Mouse (Mus musculus) liver, embryonic 11.5 days (tissue): ENCODE data around the gene Nceh1. TPM values are rescaled to one million over a fixed set of nuclear protein-coding genes. Genes with fewer than 3 reads are reported as not detected.

Source experiments
- ATAC-seq: fragments of 200-750 bp; cut with Nextera tagmentation; replicated peaks from 2 replicates; pipeline ENCODE4 v1.8.0; 2017; ENCODE audit warnings: moderate number of reproducible peaks, mild to moderate bottlenecking, moderate TSS enrichment, moderate library complexity; ENCODE audit not compliant: low FRiP score
- DNase-seq: peaks from one replicate; pipeline ENCODE4 v3.0.0-alpha.2; 2017; ENCODE audit warnings: low spot score
- H3K27ac ChIP-seq: fragments of 300-500 bp; sonication (generic); 2 replicates; pipeline ENCODE4 v1.5.1; 2014; ENCODE audit warnings: mild to moderate bottlenecking, low read depth, low read length, control low read depth
- H3K27me3 ChIP-seq: fragments of 300-500 bp; sonication (generic); replicated peaks from 2 replicates; pipeline ENCODE4 v1.6.1; 2014; ENCODE audit warnings: low read length, mixed read lengths; ENCODE audit not compliant: control insufficient read depth, insufficient read depth
- H3K36me3 ChIP-seq: fragments of 300-500 bp; sonication (generic); 2 replicates; pipeline ENCODE4 v1.6.1; 2014; ENCODE audit warnings: mild to moderate bottlenecking, low read length, moderate library complexity, mixed read lengths; ENCODE audit not compliant: control insufficient read depth, insufficient read depth
- H3K4me1 ChIP-seq: fragments of 300-500 bp; sonication (generic); replicated peaks from 2 replicates; pipeline ENCODE4 v1.6.1; 2014; ENCODE audit warnings: low read length, mixed read lengths; ENCODE audit not compliant: control insufficient read depth, insufficient read depth
- H3K4me2 ChIP-seq: fragments of 300-500 bp; sonication (generic); 2 replicates; pipeline ENCODE4 v1.6.1; 2014; ENCODE audit warnings: mild to moderate bottlenecking, control low read depth, moderate library complexity
- H3K4me3 ChIP-seq: fragments of 300-500 bp; sonication (generic); 2 replicates; pipeline ENCODE4 v1.5.1; 2014; ENCODE audit warnings: low read depth, low read length, control low read depth
- H3K9ac ChIP-seq: fragments of 300-500 bp; sonication (generic); 2 replicates; pipeline ENCODE4 v1.6.1; 2014; ENCODE audit warnings: low read depth, low read length, control low read depth
- H3K9me3 ChIP-seq: fragments of 300-500 bp; sonication (generic); 2 replicates; pipeline ENCODE4 v1.6.1; 2016; ENCODE audit warnings: low read length, inconsistent platforms, mixed read lengths; ENCODE audit not compliant: control insufficient read depth
- WGBS: fragments of 180-500 bp; shearing (Covaris S2); extraction: QIAGEN DNeasy Blood & Tissue Kit; methylation state at CpG from one replicate; pipeline ENCODE4 v1.1.7; 2014; 5-methylcytosine and 5-hydroxymethylcytosine counted together
- polyA plus RNA-seq: library from polyadenylated mRNA; unstranded; fragments of >200 nt; fragmentation: Nextera tagmentation; extraction: Ambion mirVana; gene quantifications from 2 replicates; pipeline ENCODE4 v1.2.1, GENCODE M21; 2014

The Nceh1 gene
- polyA plus RNA-seq, 1 experiment from 2014 or later = 4.2 TPM

DNA sequence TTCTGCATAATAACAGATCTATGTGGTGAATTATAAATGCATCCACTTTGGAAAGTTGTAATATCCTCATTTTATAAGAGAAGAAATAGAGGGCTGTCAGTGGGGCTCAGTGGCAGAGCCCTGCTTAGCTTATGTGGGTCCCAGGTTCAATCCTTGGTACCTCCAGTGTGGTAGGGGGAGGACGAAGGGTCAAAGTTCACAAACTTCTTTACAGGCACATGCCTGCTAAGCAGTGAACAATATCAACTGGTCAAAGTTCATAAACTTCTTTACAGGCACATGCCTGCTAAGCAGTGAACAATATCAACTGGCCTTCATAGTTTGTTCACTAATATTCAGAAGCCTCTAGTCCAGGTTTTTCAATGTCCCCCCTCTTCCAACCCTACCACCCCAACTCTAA lies 13.8 kb downstream of the Nceh1 start:
- DNase-seq (no peak), ATAC-seq (no peak)
- no peak overlapping the region for H3K27ac ChIP-seq
- WGBS = 85% methylated on average over 1 of the region's 1 CpGs
- peaks cover 8% of the 10 kb centered on the region for H3K4me1 ChIP-seq
- H3K9ac ChIP-seq = no peak overlapping the region
- H3K4me2 ChIP-seq = no peak overlapping the region
- H3K36me3 ChIP-seq = no peaks in the 10 kb centered on the region
- no peaks in the 10 kb centered on the region for H3K9me3 ChIP-seq
- H3K27me3 ChIP-seq = no peaks in the 10 kb centered on the region
- H3K4me3 ChIP-seq = no peak overlapping the region

DNA sequence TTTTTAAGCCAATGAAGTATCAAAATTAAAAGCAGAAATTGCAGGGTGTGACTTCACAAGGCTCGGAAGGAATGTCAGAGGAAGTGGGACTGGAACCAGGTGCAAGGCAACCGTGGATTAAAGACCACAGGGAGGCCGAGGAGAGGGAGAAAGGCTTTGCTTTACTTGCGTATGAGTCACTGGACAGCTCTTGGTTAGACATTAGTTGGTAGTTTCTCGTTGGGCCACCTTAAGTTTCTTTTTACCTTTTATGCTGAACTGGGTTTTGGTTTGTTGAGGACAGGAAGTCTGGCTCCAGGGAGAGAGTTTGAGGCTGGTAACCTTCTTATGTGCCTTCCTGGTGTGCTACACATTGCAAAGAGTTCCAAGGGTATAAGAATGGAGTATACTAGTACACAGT lies 15.1 kb downstream of the Nceh1 start:
- no peak overlapping the region for H3K9ac ChIP-seq
- H3K4me2 ChIP-seq = no peak overlapping the region
- no peak overlapping the region for H3K4me3 ChIP-seq
- no peaks in the 10 kb centered on the region for H3K36me3 ChIP-seq
- no peak overlapping the region for H3K27ac ChIP-seq
- peaks cover 8% of the 10 kb centered on the region for H3K4me1 ChIP-seq
- DNase-seq (no peak), ATAC-seq (no peak)
- H3K9me3 ChIP-seq = no peaks in the 10 kb centered on the region
- H3K27me3 ChIP-seq = no peaks in the 10 kb centered on the region
- whole genome bisulfite sequencing = 71% methylated on average over 5 of the region's 5 CpGs

DNA sequence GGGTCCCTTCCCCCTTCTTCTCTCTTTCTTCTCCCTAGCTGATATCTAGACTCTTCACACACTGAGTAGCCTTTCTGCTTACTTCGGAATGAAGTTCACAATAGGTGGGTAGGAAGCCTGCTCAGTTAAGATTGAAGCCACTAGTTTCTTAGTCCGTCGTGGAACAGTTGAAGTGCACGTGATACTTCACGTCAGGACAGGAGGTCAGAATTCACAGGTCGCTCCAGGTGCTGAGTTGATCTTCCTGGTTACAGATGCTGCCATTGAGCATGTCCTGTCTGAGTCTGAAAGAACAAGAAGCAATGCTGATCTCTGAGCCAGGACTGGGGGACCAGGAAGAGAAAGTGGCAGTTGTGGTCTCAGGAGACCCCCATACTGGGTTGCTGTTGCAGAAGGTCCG lies 16.4 kb downstream of the Nceh1 start:
- no peak for ATAC-seq
- WGBS = 77% methylated on average over 7 of the region's 7 CpGs

DNA sequence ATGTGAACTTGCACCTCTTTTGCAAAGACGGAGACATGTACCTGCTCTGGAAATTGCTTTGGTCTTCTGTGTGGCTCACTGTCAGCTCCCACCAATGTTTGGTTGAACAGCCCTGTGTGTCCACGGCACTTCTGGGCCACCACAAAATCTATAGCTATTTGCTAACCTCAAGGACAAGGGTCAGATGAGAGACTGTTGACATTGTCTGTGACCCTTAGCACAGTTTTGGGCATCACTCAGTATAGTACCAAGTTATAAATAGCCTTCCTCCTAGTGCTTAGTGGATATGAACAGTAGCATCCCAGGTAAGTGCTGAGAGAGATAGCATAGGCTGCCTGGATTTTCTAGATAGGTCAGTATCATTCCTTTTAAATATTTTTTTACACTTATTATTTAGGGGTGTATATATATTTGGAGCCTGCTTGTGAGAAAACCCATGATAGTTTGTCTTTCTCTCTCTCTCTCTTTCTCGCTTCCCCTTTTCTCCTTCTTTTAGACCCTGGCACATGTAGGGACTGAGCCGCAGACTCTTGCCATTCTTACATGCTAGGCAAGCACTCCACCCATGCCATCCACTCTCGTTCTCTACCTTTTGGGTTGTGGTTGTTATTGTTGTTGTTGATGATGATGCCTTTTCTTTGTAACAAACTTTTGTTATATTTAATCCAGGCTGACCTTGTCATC lies 19.1 kb downstream of the Nceh1 start:
- H3K27ac ChIP-seq = no peak overlapping the region
- no peak overlapping the region for H3K4me3 ChIP-seq
- H3K36me3 ChIP-seq = no peaks in the 10 kb centered on the region
- H3K4me1 ChIP-seq = no peaks in the 10 kb centered on the region; the same call in 1 of the 2 replicates
- no peak overlapping the region for H3K4me2 ChIP-seq
- H3K27me3 ChIP-seq = no peaks in the 10 kb centered on the region
- ATAC-seq (no peak), DNase-seq (no peak)
- 74% methylated on average over 5 of the region's 5 CpGs for WGBS
- H3K9me3 ChIP-seq = no peaks in the 10 kb centered on the region
- H3K9ac ChIP-seq = no peak overlapping the region

More for the DNA sequence above, 16.4 kb downstream of the Nceh1 start:
- DNase-seq = no peak
- Histone ChIP-seq H3K9ac (no peak overlapping the region), H3K4me1 (peaks cover under 1% of the 10 kb centered on the region; the same call in 1 of the 2 replicates), H3K27ac (no peak overlapping the region), H3K4me3 (no peak overlapping the region), H3K36me3 (no peaks in the 10 kb centered on the region), H3K27me3 (no peaks in the 10 kb centered on the region), H3K4me2 (no peak overlapping the region), H3K9me3 (no peaks in the 10 kb centered on the region)

DNA sequence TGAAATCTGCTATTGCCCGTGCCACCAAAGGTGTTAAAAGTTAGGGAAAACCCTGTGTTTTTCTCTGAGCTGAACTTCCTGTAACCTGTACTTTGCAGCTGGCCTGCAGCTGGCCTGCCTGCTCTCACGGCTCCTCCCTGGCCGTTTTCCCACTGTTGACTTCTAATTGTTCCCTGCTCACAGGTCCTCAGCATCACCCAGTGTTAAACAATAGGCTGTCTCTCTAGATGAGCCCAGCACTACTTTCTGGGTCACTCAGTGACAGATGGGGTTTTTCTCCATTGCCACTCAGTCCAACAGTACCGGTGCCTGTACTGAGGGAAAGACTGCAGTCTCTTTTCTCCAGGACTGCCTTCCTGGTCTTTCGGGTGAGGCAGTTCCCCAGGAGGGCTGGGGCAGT lies 22.3 kb downstream of the Nceh1 start:
- Histone ChIP-seq H3K9me3 (no peaks in the 10 kb centered on the region), H3K27me3 (no peaks in the 10 kb centered on the region), H3K4me2 (no peak overlapping the region), H3K36me3 (no peaks in the 10 kb centered on the region; the same call in 1 of the 2 replicates), H3K9ac (no peak overlapping the region), H3K4me1 (no peaks in the 10 kb centered on the region; the same call in 1 of the 2 replicates), H3K4me3 (no peak overlapping the region), H3K27ac (no peak overlapping the region)
- ATAC-seq = no peak
- no peak for DNase-seq
- 47% methylated on average over 5 of the region's 5 CpGs for WGBS

DNA sequence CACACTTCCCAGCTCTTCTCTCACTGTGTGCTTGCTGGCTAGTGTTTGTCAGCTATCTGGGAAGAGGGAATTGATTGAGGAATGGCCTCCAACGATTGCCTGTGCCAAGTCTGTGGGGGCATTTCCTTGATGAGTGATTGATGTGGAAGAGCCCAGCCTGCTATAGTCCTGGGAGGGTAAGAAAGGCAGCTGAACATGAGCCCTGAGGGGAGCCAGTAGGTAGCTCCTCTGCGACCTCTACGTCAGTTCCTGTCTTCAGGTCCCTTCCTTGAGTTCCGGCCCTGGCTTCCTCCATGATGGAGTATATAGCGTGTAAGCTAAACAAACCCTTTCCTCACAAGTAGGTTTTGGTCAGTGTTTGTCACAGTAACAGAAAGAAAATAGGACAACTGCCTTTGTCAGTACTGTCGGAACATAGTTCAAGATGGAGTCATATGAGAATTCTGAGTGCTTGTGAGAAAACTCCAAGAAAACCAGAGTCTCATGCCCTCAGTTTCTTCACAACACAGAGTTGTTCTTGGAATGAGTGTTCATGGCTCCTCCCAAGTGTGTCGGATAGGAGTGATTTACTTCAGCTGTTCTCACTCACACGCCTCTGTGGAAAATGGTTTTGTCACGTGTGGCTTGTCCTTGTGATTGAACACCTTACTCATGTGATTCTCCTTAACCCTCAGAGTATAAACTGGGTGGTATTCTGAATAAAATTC lies 22.9 kb downstream of the Nceh1 start:
- Histone ChIP-seq H3K27me3 (no peaks in the 10 kb centered on the region), H3K36me3 (no peaks in the 10 kb centered on the region; the same call in 1 of the 2 replicates), H3K4me1 (no peaks in the 10 kb centered on the region; the same call in 1 of the 2 replicates), H3K9ac (no peak overlapping the region), H3K4me3 (no peak overlapping the region), H3K4me2 (no peak overlapping the region), H3K27ac (no peak overlapping the region), H3K9me3 (no peaks in the 10 kb centered on the region)
- no peak for ATAC-seq
- WGBS = 73% methylated on average over 9 of the region's 9 CpGs
- no peak for DNase-seq

DNA sequence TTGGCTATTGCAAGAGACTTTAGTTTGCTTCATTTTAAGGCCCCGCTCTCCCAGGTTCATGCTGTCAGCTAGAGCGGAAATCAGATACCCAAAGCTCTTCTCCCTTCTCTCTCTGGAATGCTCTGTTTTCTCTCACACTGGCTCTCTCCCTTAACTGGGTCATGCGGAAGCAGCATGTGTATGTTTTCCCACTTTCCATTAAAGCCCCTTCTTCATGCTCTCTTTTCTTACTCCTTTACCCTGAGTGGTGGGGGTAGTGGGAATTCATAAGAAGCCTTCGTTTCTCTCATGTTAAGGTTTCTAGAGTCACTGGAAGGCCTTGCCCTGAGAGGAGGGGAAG lies 23.4 kb downstream of the Nceh1 start:
- ATAC-seq (no peak), DNase-seq (no peak)
- Histone ChIP-seq H3K4me3 (no peak overlapping the region), H3K4me1 (no peaks in the 10 kb centered on the region; the same call in 1 of the 2 replicates), H3K27me3 (no peaks in the 10 kb centered on the region), H3K9me3 (no peaks in the 10 kb centered on the region), H3K36me3 (no peaks in the 10 kb centered on the region; the same call in 1 of the 2 replicates), H3K27ac (no peak overlapping the region), H3K4me2 (no peak overlapping the region), H3K9ac (no peak overlapping the region)
- WGBS = 69% methylated on average over 4 of the region's 4 CpGs

DNA sequence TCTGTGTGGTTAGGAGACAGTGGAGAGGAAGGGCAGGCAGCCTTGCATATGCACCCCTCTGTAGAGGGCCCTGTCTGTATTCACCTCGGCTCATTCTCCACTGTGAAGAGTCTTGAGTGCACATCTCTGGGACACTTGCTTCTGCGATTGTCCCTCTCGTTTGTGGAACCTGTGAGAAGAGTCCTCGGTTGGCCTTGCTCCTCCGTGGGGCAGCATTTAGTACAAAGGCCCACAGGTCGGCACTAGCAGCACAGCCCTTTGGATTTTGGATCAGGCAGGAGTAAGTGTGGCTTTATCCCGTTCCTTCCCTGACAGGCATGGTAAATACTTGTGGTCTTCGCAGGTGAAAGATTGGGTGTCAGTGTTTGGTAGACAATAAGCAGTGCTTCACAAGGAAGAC lies 23.8 kb downstream of the Nceh1 start:
- Histone ChIP-seq H3K4me3 (no peak overlapping the region), H3K9ac (no peak overlapping the region), H3K4me1 (no peaks in the 10 kb centered on the region; the same call in 1 of the 2 replicates), H3K27ac (no peak overlapping the region), H3K27me3 (no peaks in the 10 kb centered on the region), H3K9me3 (no peaks in the 10 kb centered on the region), H3K4me2 (no peak overlapping the region), H3K36me3 (no peaks in the 10 kb centered on the region; the same call in 1 of the 2 replicates)
- ATAC-seq (no peak), DNase-seq (no peak)
- 84% methylated on average over 8 of the region's 8 CpGs for WGBS

DNA sequence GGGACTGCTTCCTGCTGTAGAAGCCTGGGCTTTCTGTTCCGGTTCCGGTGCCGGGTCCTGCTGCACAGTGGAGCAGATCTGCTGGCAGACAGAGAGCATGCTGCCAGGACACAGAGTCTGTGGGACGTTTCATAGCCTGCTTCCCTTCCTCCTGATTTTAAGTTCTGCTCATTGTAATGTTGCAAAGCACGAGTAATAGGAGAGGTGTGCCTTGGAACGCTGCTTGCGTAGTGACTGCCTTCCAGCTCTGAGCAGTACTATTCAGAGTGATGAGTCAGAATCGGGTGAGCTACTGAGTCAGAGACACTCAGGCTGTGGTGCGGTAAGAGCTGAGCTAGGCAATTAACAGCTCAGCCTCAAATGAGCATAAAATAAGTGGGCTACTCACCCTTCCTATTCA lies 26.9 kb downstream of the Nceh1 start:
- ATAC-seq (no peak), DNase-seq (no peak)
- H3K4me2 ChIP-seq = no peak overlapping the region
- no peak overlapping the region for H3K9ac ChIP-seq
- no peaks in the 10 kb centered on the region for H3K27me3 ChIP-seq
- H3K36me3 ChIP-seq = no peaks in the 10 kb centered on the region; the same call in 1 of the 2 replicates
- H3K4me1 ChIP-seq = no peaks in the 10 kb centered on the region; the same call in 1 of the 2 replicates
- H3K27ac ChIP-seq = no peak overlapping the region
- H3K9me3 ChIP-seq = no peaks in the 10 kb centered on the region
- no peak overlapping the region for H3K4me3 ChIP-seq
- 78% methylated on average over 9 of the region's 9 CpGs for WGBS
